Mouse (Mus musculus): ENCODE measurements around the gene Baz1a.

GRCm38 (mm10) chr12:55061006-55061405 is 46.9 kb upstream of the Baz1a start:
- no peak for TF ChIP-seq CTCF (IDR thresholded peaks at IDR 0.05; ENCODE audit: borderline replicate concordance, control insufficient read depth, extremely low read depth, insufficient read depth, low read length, poor library complexity)
- no peak for TF ChIP-seq POLR2A (IDR thresholded peaks at IDR 0.05; ENCODE audit: control insufficient read depth, extremely low read depth, insufficient read depth, low read length, poor library complexity)

Data from thymus, adult 2 months (tissue).